Mouse (Mus musculus) liver (tissue): ENCODE data around the gene Zfp74.

Source experiments
- DNase-seq: peaks from one replicate; pipeline ENCODE4 v3.0.0-alpha.2; 2020; ENCODE audit warnings: mixed read lengths

The Zfp74 gene

GRCm38 (mm10) chr7:29943720-29944119, 10.2 kb downstream of the Zfp74 start:
- no peak for DNase-seq

GRCm38 (mm10) chr7:29942740-29943139, 11.1 kb downstream of the Zfp74 start:
- no peak for DNase-seq

DNA sequence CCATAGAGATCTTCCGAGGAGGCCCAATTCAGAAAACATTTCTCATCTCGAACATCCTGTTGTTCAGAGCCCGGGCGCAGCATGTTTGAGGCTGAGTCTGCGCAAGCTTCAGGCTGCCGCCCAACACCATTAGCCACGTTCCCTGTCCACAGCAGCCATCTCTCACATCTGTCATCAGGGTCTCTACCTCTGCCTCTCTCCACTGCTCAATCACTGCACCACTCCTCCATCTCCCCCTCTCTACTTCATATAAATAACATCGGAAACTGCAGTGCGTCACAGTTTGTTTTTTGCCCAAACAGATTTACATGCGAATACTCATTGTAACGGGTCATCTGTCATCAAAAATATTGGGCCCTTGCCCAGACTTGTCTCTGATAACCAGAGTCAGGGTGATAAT, 12.9 kb downstream of the Zfp74 start:
- DNase-seq, result no peak

- no peak for DNase-seq
These were observed 15.0 kb downstream of the Zfp74 start for GRCm38 (mm10) chr7:29938856-29939255.

DNA sequence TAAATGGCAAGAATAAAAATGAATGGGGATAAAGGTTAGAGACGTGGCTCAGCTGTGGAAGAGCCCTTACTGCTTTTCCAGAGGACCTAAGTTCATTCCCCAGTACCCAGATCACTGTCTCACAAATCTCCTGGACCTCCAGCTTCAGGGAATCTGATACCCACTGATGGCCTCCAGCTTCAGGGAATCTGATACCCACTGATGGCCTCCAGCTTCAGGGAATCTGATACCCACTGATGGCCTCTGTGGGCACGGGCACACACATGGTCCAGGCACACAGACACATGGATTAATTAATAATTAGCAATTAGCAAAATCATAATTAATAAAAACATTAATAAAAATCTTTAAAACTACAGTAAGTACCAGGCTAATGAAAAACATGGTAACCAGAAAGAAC, 31.1 kb downstream of the Zfp74 start:
- DNase-seq, result no peak

GRCm38 (mm10) chr7:29921439-29922093, 32.3 kb downstream of the Zfp74 start:
- no peak for DNase-seq

GRCm38 (mm10) chr7:29918062-29918453, 35.8 kb downstream of the Zfp74 start:
- DNase-seq, result no peak

- no peak for DNase-seq
These were observed 36.4 kb downstream of the Zfp74 start for GRCm38 (mm10) chr7:29917371-29918061.

DNA sequence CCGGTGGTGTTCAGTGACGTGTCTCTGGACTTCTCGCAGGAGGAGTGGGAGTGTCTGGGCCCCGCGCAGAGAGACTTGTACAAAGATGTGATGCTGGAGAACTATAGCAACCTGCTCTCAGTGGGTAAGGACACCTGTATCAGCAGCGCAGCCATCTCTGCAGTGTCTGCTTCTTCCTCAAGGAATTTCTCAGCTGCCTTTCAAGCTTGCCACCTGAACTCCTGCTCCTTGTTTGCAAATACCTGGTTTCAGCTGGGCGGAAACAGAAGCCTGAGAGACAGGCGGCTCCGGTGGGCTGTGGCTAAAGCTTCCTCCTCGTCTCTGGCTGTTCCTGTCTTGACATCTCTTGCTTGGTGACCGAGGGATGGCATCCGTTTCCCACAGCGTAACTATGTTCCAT, 41.7 kb downstream of the Zfp74 start:
- no peak for DNase-seq

GRCm38 (mm10) chr7:29910252-29910651, 43.6 kb downstream of the Zfp74 start:
- no peak for DNase-seq

GRCm38 (mm10) chr7:29908130-29908950, 45.5 kb downstream of the Zfp74 start, which contains the start of gene Zfp383:
TSS of gene Zfp383 (plus strand) at chr7:29908223.
- peak; percentile 74 for DNase-seq

DNA sequence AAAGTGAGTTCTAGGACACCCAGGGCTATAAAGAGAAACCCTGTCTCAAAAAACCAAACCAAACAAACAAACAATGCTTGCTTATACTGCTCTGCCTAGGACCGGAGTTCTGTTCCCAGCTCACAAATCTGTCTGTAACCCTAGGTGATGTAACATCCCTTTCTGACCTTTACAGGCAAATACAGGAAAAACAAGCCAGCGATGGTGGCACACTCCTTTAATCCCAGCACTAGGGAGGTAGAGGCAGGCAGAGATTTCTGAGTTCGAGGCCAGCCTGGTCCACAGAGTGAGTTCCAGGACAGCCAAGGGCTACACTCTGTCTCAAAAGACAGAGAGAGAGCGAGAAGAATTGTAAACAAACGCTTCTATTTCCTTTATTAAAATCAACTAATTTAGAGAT, 46.7 kb downstream of the Zfp74 start:
- no peak for DNase-seq

- no peak for DNase-seq
These were observed 47.2 kb downstream of the Zfp74 start for GRCm38 (mm10) chr7:29906682-29907058.

- peak; percentile 86 for DNase-seq
These were observed 47.8 kb downstream of the Zfp74 start, which contains the start of gene Zfp27 for GRCm38 (mm10) chr7:29905966-29906681. TSS of gene Zfp27 (minus strand) at chr7:29906572.

GRCm38 (mm10) chr7:29904101-29904500, 49.8 kb downstream of the Zfp74 start:
- DNase-seq, result no peak

DNA sequence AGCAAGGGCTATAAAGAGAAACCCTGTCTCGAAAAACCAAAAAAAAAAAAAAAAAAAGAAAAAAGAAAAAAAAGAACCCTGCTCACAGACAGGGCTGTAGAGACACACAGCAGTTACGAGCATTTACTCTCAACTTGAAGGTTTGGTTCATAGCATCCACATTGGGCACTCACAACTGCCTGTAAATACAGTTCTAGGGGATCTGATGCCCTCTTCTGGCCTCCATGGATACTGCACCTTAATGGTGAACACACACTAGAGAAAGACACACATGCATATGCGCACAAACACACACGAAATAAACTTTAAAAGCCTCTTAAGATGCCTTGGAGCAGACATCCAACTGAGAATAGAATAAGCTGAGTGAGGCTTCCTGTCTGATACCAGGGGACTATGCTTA, 55.5 kb downstream of the Zfp74 start:
- DNase-seq, result no peak

DNA sequence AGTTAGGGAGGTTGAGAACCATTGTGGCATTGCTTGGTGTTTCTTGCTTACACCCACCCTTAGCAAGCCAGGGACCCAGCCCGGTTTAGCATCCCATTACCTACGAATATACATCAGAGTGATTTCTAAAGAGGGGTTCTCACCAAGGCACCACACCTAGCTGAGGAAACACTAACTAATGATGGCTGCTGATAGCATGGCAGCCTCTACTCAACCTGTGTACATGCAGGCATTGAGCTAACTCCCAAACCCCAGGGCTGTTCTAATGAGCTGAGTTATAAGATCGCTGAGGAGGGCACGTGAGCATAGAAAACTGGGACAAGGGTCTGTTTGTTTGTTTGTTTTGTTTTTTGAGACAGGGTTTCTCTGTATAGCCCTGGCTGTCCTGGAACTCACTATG, 61.1 kb downstream of the Zfp74 start:
- DNase-seq, result no peak

- DNase-seq, result no peak
These were observed 63.4 kb downstream of the Zfp74 start for GRCm38 (mm10) chr7:29890501-29890900.

DNA sequence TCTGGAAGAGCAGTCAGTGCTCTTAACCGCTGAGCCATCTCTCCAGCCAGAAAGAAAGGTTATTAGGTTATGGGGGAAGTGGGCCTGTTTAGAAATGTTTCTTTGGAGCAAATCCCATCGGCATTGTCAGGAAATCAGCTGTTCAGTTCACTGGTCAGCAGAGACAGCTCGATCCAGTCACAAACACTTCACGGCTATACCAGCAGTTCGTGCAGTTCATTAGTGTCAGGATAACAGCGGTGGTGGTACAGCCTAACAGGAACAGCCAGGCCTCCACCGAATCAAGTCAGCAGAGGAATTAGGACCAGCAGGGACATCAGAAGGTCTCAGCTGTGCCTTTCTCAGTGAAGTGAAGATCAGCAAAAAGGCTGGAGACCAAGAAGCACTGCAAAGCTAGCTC, 73.0 kb downstream of the Zfp74 start:
- no peak for DNase-seq
